Mouse (Mus musculus): ENCODE data around the gene Chmp6.

The Chmp6 gene

GRCm38 (mm10) chr11:119939073-119939710, 26.0 kb downstream of the Chmp6 start:
- DNase-seq = peak; percentile 71

- DNase-seq = no peak
These were observed 26.5 kb downstream of the Chmp6 start for GRCm38 (mm10) chr11:119939711-119940106.

GRCm38 (mm10) chr11:119940142-119940541, 26.9 kb downstream of the Chmp6 start:
- DNase-seq = no peak

GRCm38 (mm10) chr11:119941794-119942193, 28.6 kb downstream of the Chmp6 start:
- no peak for DNase-seq

- DNase-seq = no peak
These were observed 29.0 kb downstream of the Chmp6 start for GRCm38 (mm10) chr11:119942201-119942726.

- DNase-seq = peak; percentile 99
These were observed 29.6 kb downstream of the Chmp6 start, which contains the start of gene Baiap2 for GRCm38 (mm10) chr11:119942727-119943427. Gene Baiap2 (plus strand): TSS chr11:119942763.

GRCm38 (mm10) chr11:119943428-119943988, 30.3 kb downstream of the Chmp6 start:
- no peak for DNase-seq

GRCm38 (mm10) chr11:119945343-119945742, 32.1 kb downstream of the Chmp6 start:
- peak; percentile 78 for DNase-seq

- DNase-seq = no peak
These were observed 34.2 kb downstream of the Chmp6 start for GRCm38 (mm10) chr11:119947426-119947825.

GRCm38 (mm10) chr11:119947897-119948296, 34.7 kb downstream of the Chmp6 start:
- no peak for DNase-seq

GRCm38 (mm10) chr11:119948305-119948704, 35.1 kb downstream of the Chmp6 start:
- DNase-seq = no peak

GRCm38 (mm10) chr11:119948803-119949202, 35.6 kb downstream of the Chmp6 start:
- DNase-seq = no peak

GRCm38 (mm10) chr11:119950535-119950934, 37.3 kb downstream of the Chmp6 start:
- no peak for DNase-seq

- DNase-seq = no peak
These were observed 38.1 kb downstream of the Chmp6 start for GRCm38 (mm10) chr11:119951326-119951725.

- peak; percentile 88 for DNase-seq
These were observed 39.4 kb downstream of the Chmp6 start for GRCm38 (mm10) chr11:119952429-119953224.

- DNase-seq = no peak
These were observed 41.0 kb downstream of the Chmp6 start for GRCm38 (mm10) chr11:119954233-119954632.

GRCm38 (mm10) chr11:119954749-119955337, 41.6 kb downstream of the Chmp6 start:
- no peak for DNase-seq

GRCm38 (mm10) chr11:119955432-119955831, 42.2 kb downstream of the Chmp6 start:
- no peak for DNase-seq

- DNase-seq = no peak
These were observed 43.3 kb downstream of the Chmp6 start for GRCm38 (mm10) chr11:119956590-119956989.

- peak; percentile 43 for DNase-seq
These were observed 45.6 kb downstream of the Chmp6 start for GRCm38 (mm10) chr11:119958856-119959255.

- DNase-seq = no peak
These were observed 46.5 kb downstream of the Chmp6 start for GRCm38 (mm10) chr11:119959714-119960113.

- DNase-seq = no peak
These were observed 47.4 kb downstream of the Chmp6 start for GRCm38 (mm10) chr11:119960671-119961070.

GRCm38 (mm10) chr11:119961511-119961910, 48.3 kb downstream of the Chmp6 start:
- no peak for DNase-seq
